8 mouse cellular contexts compared by ENCODE assay signal in genomic region chr4:138250088-138250960, GRCm38 (mm10). TPM values are rescaled to one million over a fixed set of nuclear protein-coding genes. Genes with fewer than 3 reads are reported as not detected.
A peak's percentile ranks its signal among the peaks of the same experiment; 100 is the strongest.
DNase-seq lines count a peak whose midpoint lies in the region; ATAC-seq lines count a peak whose summit lies in the region.

Sh2d5 (plus strand) TSS chr4:138250403.
Kif17 (plus strand) TSS chr4:138250435.

- peak; percentile 74 for DNase-seq in ovary, postnatal 36 days (ENCODE audit: low spot score)
- no peak for DNase-seq in ovary, postnatal 14 days (ENCODE audit: low spot score)
- peak; percentile 86 for DNase-seq in embryo, embryonic 9.5 days (ENCODE audit: extremely low spot score)
- DNase-seq in heart, adult 18-20 months = peak; percentile 47 to 63
- peak; percentile 66 for DNase-seq in kidney, adult 18-20 months
- peak; percentile 60 to 64 for DNase-seq in spleen, postnatal 14 days (ENCODE audit: low spot score in 2 of 2)

- peak within 1 kb of the TSS; percentile 99 for H3K4me2 ChIP-seq in limb, embryonic 12.5 days
- peak within 1 kb of the TSS; percentile 83 for H3K4me2 ChIP-seq in midbrain, embryonic 13.5 days (replicated peaks)

- no peak within 1 kb of the TSS for H3K27ac ChIP-seq in limb, embryonic 12.5 days
- peak within 1 kb of the TSS; percentile 44 for H3K27ac ChIP-seq in midbrain, embryonic 13.5 days

- under 1% methylated on average over 64 of the region's 74 CpGs for WGBS in limb, embryonic 12.5 days
- under 1% methylated on average over 70 of the region's 74 CpGs for WGBS in midbrain, embryonic 13.5 days

- peaks cover 41% of the 10 kb centered on the region for H3K4me1 ChIP-seq in limb, embryonic 12.5 days (replicated peaks)
- peaks cover 36% of the 10 kb centered on the region for H3K4me1 ChIP-seq in midbrain, embryonic 13.5 days (replicated peaks)

- ATAC-seq in limb, embryonic 12.5 days (ENCODE audit: insufficient number of reproducible peaks, insufficient read depth, low FRiP score, low TSS enrichment, low read depth) = peak; percentile 72
- peak; percentile 88 for ATAC-seq in midbrain, embryonic 13.5 days

- H3K9me3 ChIP-seq in limb, embryonic 12.5 days = no peaks in the 10 kb centered on the region
- H3K9me3 ChIP-seq in midbrain, embryonic 13.5 days = no peaks in the 10 kb centered on the region

- H3K36me3 ChIP-seq in limb, embryonic 12.5 days = peaks cover 26% of the 10 kb centered on the region
- peaks cover 25% of the 10 kb centered on the region for H3K36me3 ChIP-seq in midbrain, embryonic 13.5 days

- peak within 1 kb of the TSS; percentile 58 for H3K4me3 ChIP-seq in limb, embryonic 12.5 days (replicated peaks)
- H3K4me3 ChIP-seq in midbrain, embryonic 13.5 days (replicated peaks) = peak within 1 kb of the TSS; percentile 59

- H3K27me3 ChIP-seq in limb, embryonic 12.5 days = peaks cover 63% of the 10 kb centered on the region
- H3K27me3 ChIP-seq in midbrain, embryonic 13.5 days = peaks cover 53% of the 10 kb centered on the region

- peak within 1 kb of the TSS; percentile 47 for H3K9ac ChIP-seq in limb, embryonic 12.5 days (replicated peaks)
- H3K9ac ChIP-seq in midbrain, embryonic 13.5 days (replicated peaks) = peak within 1 kb of the TSS; percentile 73

RNA-seq across cellular contexts. Expression of gene Sh2d5, which starts in this region (rescaled TPM):
- not detected for total RNA-seq in heart, adult 18-20 months (2021)
- 0.87 and 1.9 TPM in 2 replicates for polyA plus RNA-seq in limb, embryonic 12.5 days (2016; fragmentation: Nextera tagmentation; extraction: Ambion mirVana)
- 7.0 and 8.5 TPM in 2 replicates for polyA plus RNA-seq in midbrain, embryonic 13.5 days (2015; fragmentation: Nextera tagmentation; extraction: Ambion mirVana)

RNA-seq across cellular contexts. Expression of gene Kif17, which starts in this region (rescaled TPM):
- under 1 TPM; 0.17 to 0.26 TPM for total RNA-seq in heart, adult 18-20 months (2021)
- polyA plus RNA-seq in limb, embryonic 12.5 days (2016; fragmentation: Nextera tagmentation; extraction: Ambion mirVana) = 1.0 and 1.3 TPM in 2 replicates
- polyA plus RNA-seq in midbrain, embryonic 13.5 days (2015; fragmentation: Nextera tagmentation; extraction: Ambion mirVana) = 1.4 and 1.5 TPM in 2 replicates

Comparison
In these comparisons a context has a peak if more than half of its experiments do, and no peak if none do; other contexts are left out.
1. Peak in DNase-seq in heart, adult 18-20 months; RNA of the genes that start here not detected or under 1 TPM.